Mouse (Mus musculus) MEL (cell line): ENCODE results near the gene Il23a. TPM values are rescaled to one million over a fixed set of nuclear protein-coding genes. Genes with fewer than 3 reads are reported as not detected.

ENCODE experiments used
- DNase-seq: peaks from one replicate; pipeline ENCODE4 v3.0.0; 2011; ENCODE audit warnings: low read depth, low spot score
- H3K27ac ChIP-seq: 2 replicates; pipeline ENCODE4 v1.5.1; 2012; ENCODE audit warnings: low read depth, mild to moderate bottlenecking, control low read depth, low read length, moderate library complexity; ENCODE audit not compliant: control insufficient read depth
- H3K27me3 ChIP-seq, 2 experiments: fragments of 150-350 bp in 1 of 2; sonication (generic) in 1 of 2; 2 replicates each; pipeline ENCODE4 v1.6.1; 2012; ENCODE audit warnings: low read length in 2 of 2, mild to moderate bottlenecking in 2 of 2, improper control_type of control experiment in 1 of 2, moderate library complexity in 1 of 2; ENCODE audit not compliant: insufficient read depth in 2 of 2, control insufficient read depth in 1 of 2
- H3K36me3 ChIP-seq, 2 experiments: 2 replicates each; pipeline ENCODE4 v1.6.1; 2012 to 2014; ENCODE audit warnings: low read length in 2 of 2, improper control_type of control experiment in 1 of 2, inconsistent platforms in 1 of 2, mild to moderate bottlenecking in 1 of 2; ENCODE audit not compliant: insufficient read depth in 2 of 2, control insufficient read depth in 1 of 2
- H3K4me1 ChIP-seq, 2 experiments: fragments of 150-350 bp in 1 of 2; sonication (generic) in 1 of 2; 2 replicates each; pipeline ENCODE4 v1.6.1; 2012; ENCODE audit warnings: low read length in 2 of 2, improper control_type of control experiment in 1 of 2, mild to moderate bottlenecking in 1 of 2; ENCODE audit not compliant: insufficient read depth in 2 of 2, control insufficient read depth in 1 of 2
- H3K4me3 ChIP-seq, 2 experiments: fragments of 150-350 bp in 1 of 2; sonication (generic) in 1 of 2; 2 replicates each; pipeline ENCODE4 v1.5.1; 2012; ENCODE audit warnings: low read depth in 2 of 2, low read length in 2 of 2, mild to moderate bottlenecking in 2 of 2, moderate library complexity in 2 of 2, control low read depth in 1 of 2, improper control_type of control experiment in 1 of 2; ENCODE audit not compliant: control insufficient read depth in 1 of 2, insufficient read depth in 1 of 2
- H3K79me2 ChIP-seq: 2 replicates; pipeline ENCODE4 v1.6.1; 2012; ENCODE audit warnings: mild to moderate bottlenecking, low read length, moderate library complexity; ENCODE audit not compliant: control insufficient read depth, poor library complexity, insufficient read depth
- H3K9ac ChIP-seq: 2 replicates; pipeline ENCODE4 v1.6.1; 2012; ENCODE audit warnings: low read depth, mild to moderate bottlenecking, control low read depth, low read length, moderate library complexity; ENCODE audit not compliant: control insufficient read depth, poor library complexity, severe bottlenecking
- H3K9me3 ChIP-seq: fragments of 150-350 bp; sonication (generic); replicated peaks from 2 replicates; pipeline ENCODE4 v1.6.1; 2012; ENCODE audit warnings: mild to moderate bottlenecking, low read length, improper control_type of control experiment, moderate library complexity; ENCODE audit not compliant: insufficient read depth
- CHD1 ChIP-seq: IDR thresholded peaks from 2 replicates; pipeline ENCODE4 v1.6.1; 2012; ENCODE audit warnings: low read depth, mild to moderate bottlenecking, inconsistent platforms, low read length, improper control_type of control experiment
- CHD2 ChIP-seq: IDR thresholded peaks from 2 replicates; pipeline ENCODE4 v1.6.1; 2011; ENCODE audit warnings: low read length, improper control_type of control experiment
- ELF1 ChIP-seq: IDR thresholded peaks from 2 replicates; pipeline ENCODE4 v1.6.1; 2014; ENCODE audit warnings: low read depth, mild to moderate bottlenecking, inconsistent platforms, low read length, improper control_type of control experiment, moderate library complexity
- ETS1 ChIP-seq: IDR thresholded peaks from 2 replicates; pipeline ENCODE4 v1.6.1; 2012; ENCODE audit warnings: low read depth, mild to moderate bottlenecking, inconsistent platforms, low read length, improper control_type of control experiment, moderate library complexity
- GABPA ChIP-seq: IDR thresholded peaks from 2 replicates; pipeline ENCODE4 v1.6.1; 2012; ENCODE audit warnings: low read depth, mild to moderate bottlenecking, inconsistent platforms, low read length, improper control_type of control experiment, moderate library complexity
- GATA1 ChIP-seq: IDR thresholded peaks from 2 replicates; pipeline ENCODE4 v1.6.1; 2011; ENCODE audit warnings: low read depth, low read length, improper control_type of control experiment
- HCFC1 ChIP-seq: IDR thresholded peaks from 2 replicates; pipeline ENCODE4 v1.6.1; 2012; ENCODE audit warnings: low read depth, mild to moderate bottlenecking, inconsistent platforms, low read length, improper control_type of control experiment, moderate library complexity
- KAT2A ChIP-seq: conservative IDR thresholded peaks from 2 replicates; pipeline ENCODE4 v1.6.1; 2012; ENCODE audit warnings: low read depth, low read length, improper control_type of control experiment, inconsistent platforms
- MEF2A ChIP-seq: IDR thresholded peaks from 2 replicates; pipeline ENCODE4 v1.6.1; 2014; ENCODE audit warnings: low read depth, mild to moderate bottlenecking, inconsistent platforms, low read length, improper control_type of control experiment; ENCODE audit not compliant: poor library complexity, insufficient replicate concordance, severe bottlenecking; ENCODE audit errors: extremely low read depth
- MXI1 ChIP-seq: IDR thresholded peaks from 2 replicates; pipeline ENCODE4 v1.6.1; 2011; ENCODE audit warnings: mild to moderate bottlenecking, low read depth, low read length, improper control_type of control experiment
- NELFE ChIP-seq: IDR thresholded peaks from 2 replicates; pipeline ENCODE4 v1.6.1; 2011; ENCODE audit warnings: low read depth, low read length, improper control_type of control experiment
- NRF1 ChIP-seq: IDR thresholded peaks from 2 replicates; pipeline ENCODE4 v1.6.1; 2014; ENCODE audit warnings: low read depth, mild to moderate bottlenecking, inconsistent platforms, low read length, improper control_type of control experiment, moderate library complexity; ENCODE audit not compliant: poor library complexity, insufficient read depth, severe bottlenecking
- POLR2AphosphoS5 ChIP-seq: IDR thresholded peaks from 2 replicates; pipeline ENCODE4 v1.6.1; 2012; ENCODE audit warnings: low read depth, borderline replicate concordance, mild to moderate bottlenecking, inconsistent platforms, low read length, moderate library complexity, mixed read lengths
- RCOR1 ChIP-seq: IDR thresholded peaks from 2 replicates; pipeline ENCODE4 v1.6.1; 2012; ENCODE audit warnings: low read depth, mild to moderate bottlenecking, inconsistent platforms, low read length, improper control_type of control experiment
- SMC3 ChIP-seq: IDR thresholded peaks from 2 replicates; pipeline ENCODE4 v1.6.1; 2011; ENCODE audit warnings: low read depth, low read length, improper control_type of control experiment
- TAL1 ChIP-seq: IDR thresholded peaks from 2 replicates; pipeline ENCODE4 v1.6.1; 2012; ENCODE audit warnings: mild to moderate bottlenecking, inconsistent platforms, low read length, moderate library complexity, mixed read lengths
- TBP ChIP-seq: IDR thresholded peaks from 2 replicates; pipeline ENCODE4 v1.8.0; 2011; ENCODE audit warnings: low read depth, low read length, improper control_type of control experiment
- USF1 ChIP-seq: IDR thresholded peaks from 2 replicates; pipeline ENCODE4 v1.6.1; 2014; ENCODE audit warnings: low read depth, mild to moderate bottlenecking, inconsistent platforms, low read length, improper control_type of control experiment, moderate library complexity
- USF2 ChIP-seq, 2 experiments: IDR thresholded peaks; 2 replicates each; pipeline ENCODE4 v1.6.1; 2011 to 2012; ENCODE audit warnings: improper control_type of control experiment in 2 of 2, low read length in 2 of 2, borderline replicate concordance in 1 of 2, inconsistent platforms in 1 of 2, low read depth in 1 of 2, mild to moderate bottlenecking in 1 of 2; ENCODE audit not compliant: insufficient read depth in 1 of 2
- ZKSCAN1 ChIP-seq: IDR thresholded peaks from 2 replicates; pipeline ENCODE4 v1.6.1; 2012; ENCODE audit warnings: low read depth, mild to moderate bottlenecking, inconsistent platforms, low read length, improper control_type of control experiment, moderate library complexity
- ZMIZ1 ChIP-seq: IDR thresholded peaks from 2 replicates; pipeline ENCODE4 v1.6.1; 2012; ENCODE audit warnings: low read depth, mild to moderate bottlenecking, inconsistent platforms, low read length, improper control_type of control experiment, moderate library complexity
- ZNF384 ChIP-seq: IDR thresholded peaks from 2 replicates; pipeline ENCODE4 v1.6.1; 2012; ENCODE audit warnings: low read depth, mild to moderate bottlenecking, inconsistent platforms, low read length, improper control_type of control experiment
- polyA plus RNA-seq, 2 experiments: library from polyadenylated mRNA; stranded (reverse) in 1 of 2; unstranded in 1 of 2; fragments of >175 nt in 1 of 2; fragments of >200 nt in 1 of 2; gene quantifications; 2 replicates each; pipeline versions ENCODE4 v1.2.1 to v1.2.4; 2012; ENCODE audit warnings: low replicate concordance in 2 of 2, low read depth in 1 of 2; ENCODE audit not compliant: insufficient read length in 2 of 2, insufficient read depth in 1 of 2, missing spikeins in 1 of 2
- total RNA-seq: library from RNA; depleted of rRNA; stranded (reverse); fragments of 300-350 nt; gene quantifications from 2 replicates; pipeline ENCODE4 v1.2.3, GENCODE M21; 2012

Il23a gene
- total and polyA plus RNA-seq, 3 experiments = 0.12 to 0.29 TPM; not detected in 1

GRCm38 (mm10) chr10:128322141-128323108, 23.9 kb upstream of the Il23a start, which contains the start of gene Cnpy2 (continued):
- peak; percentile 64; the same call in 1 of the 2 replicates for TF ChIP-seq TBP
- no peak for TF ChIP-seq TAL1
- no peak for TF ChIP-seq RCOR1
- peak; percentile 22; the same call in 1 of the 2 replicates for TF ChIP-seq MXI1
- TF ChIP-seq KAT2A = 0 out of 2 replicates have a peak, but pooled peaks have one; percentile 39
- peak; percentile 66 for TF ChIP-seq NELFE
- peak; percentile 92 for TF ChIP-seq HCFC1
- TF ChIP-seq USF1 = peak; percentile 96
- peak; percentile 87 for TF ChIP-seq CHD2
- TF ChIP-seq ZNF384 = peak; percentile 86
- TF ChIP-seq POLR2AphosphoS5 = no peak
- TF ChIP-seq SMC3 = no peak
- no peak for TF ChIP-seq GATA1
- TF ChIP-seq USF2 (IDR thresholded peaks at IDR 0.05; ENCODE audit: borderline replicate concordance in 1 of 2, insufficient read depth in 1 of 2, low read depth in 1 of 2, low read length in 2 of 2) = peak; percentile 39 to 77
- TF ChIP-seq ZKSCAN1 = no peak
- TF ChIP-seq ZMIZ1 = 0 out of 2 replicates have a peak, but pooled peaks have one; percentile 35

GRCm38 (mm10) chr10:128321641-128322040, 23.1 kb upstream of the Il23a start:
- Histone ChIP-seq H3K36me3 (peaks cover 0 to 11% of the 10 kb centered on the region in 2 experiments; a peak in 2 of 4 replicates), H3K79me2 (peaks cover 14% of the 10 kb centered on the region), H3K9me3 (no peaks in the 10 kb centered on the region), H3K27me3 (no peaks in the 10 kb centered on the region), H3K27ac (no peak overlapping the region), H3K9ac (peak overlapping the region; percentile 98), H3K4me1 (peaks cover 2 to 9% of the 10 kb centered on the region in 2 experiments; a peak in 3 of 4 replicates), H3K4me3 (peak overlapping the region; percentile 30 to 85)
- TF ChIP-seq CHD1 = no peak
- TF ChIP-seq MEF2A = no peak
- no peak for TF ChIP-seq NRF1
- no peak for TF ChIP-seq ETS1
- TF ChIP-seq GABPA = no peak
- TF ChIP-seq SMC3 = no peak
- TF ChIP-seq ELF1 = no peak
- TF ChIP-seq KAT2A = no peak
- DNase-seq = peak; percentile 33
